Mouse (Mus musculus): ENCODE results near the gene Ttf1.

DNA sequence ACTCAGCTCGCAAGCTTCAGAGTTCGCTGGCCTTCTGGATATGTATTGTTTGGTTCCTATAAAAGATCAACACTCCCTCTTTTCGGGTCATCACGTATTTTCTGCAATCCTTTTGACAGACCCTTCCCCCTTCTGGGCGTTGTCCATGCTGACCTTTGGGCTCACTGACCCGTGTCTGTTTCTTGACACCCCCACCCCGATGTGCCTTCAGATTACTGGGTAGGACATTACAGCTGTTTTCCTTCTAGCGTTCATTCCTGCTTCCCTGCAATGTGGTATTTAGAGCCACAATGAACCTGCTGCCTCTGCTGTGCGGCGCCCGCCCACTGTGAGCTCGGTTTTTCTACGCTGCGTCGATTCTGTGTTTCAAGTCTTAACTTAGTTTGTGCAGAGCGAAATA, 13.9 kb upstream of the Ttf1 start:
- TF ChIP-seq POLR2A (IDR thresholded peaks at IDR 0.05; ENCODE audit: low read depth, low read length) (no peak), CTCF (IDR thresholded peaks at IDR 0.05; ENCODE audit: extremely low read depth, insufficient read depth, insufficient read length, insufficient replicate concordance) (no peak)
